Mouse (Mus musculus) testis, postnatal 14 days (tissue): ENCODE measurements around the gene Gabrr3.
"Not testable (repeated sequence)": the region's sequence is repeated elsewhere in the genome, so short reads cannot be mapped to it uniquely, and the experiment has no call there.

Experiments
- DNase-seq: peaks from one replicate; pipeline ENCODE4 v3.0.0; 2021; ENCODE audit warnings: low spot score

The Gabrr3 gene

DNA sequence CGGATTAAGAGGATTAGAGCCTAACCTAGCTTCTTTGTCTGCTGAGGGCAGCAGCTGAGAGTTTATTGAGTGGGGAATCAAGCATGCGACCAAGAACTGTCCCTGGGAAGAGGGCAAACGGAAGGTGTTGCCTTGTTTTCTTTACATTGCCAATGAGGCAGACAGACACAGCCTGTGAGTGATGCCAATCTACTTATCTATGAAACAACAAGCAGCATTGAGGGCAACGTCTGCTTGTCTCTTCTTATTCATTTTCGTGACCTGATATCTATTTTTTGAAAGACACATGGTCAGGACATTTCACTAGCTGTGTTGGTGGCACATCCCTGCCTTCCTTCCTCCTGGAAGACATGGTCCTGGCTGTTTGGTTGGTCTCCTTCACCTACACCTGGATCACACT lies at the start of gene Gabrr3:
Gene Gabrr3 (plus strand): TSS at position 301 of the 400 bp plus-strand sequence.
- no peak for DNase-seq

- DNase-seq: no peak
Measured at GRCm38 (mm10) chr16:59363893-59364292, 43.2 kb upstream of the Gabrr3 start, which contains the start of gene Olfr209. Gene Olfr209 (minus strand): TSS chr16:59363993.

- no peak for DNase-seq
Measured at GRCm38 (mm10) chr16:59393300-59393699, 13.8 kb upstream of the Gabrr3 start.

- DNase-seq: no peak
Measured at GRCm38 (mm10) chr16:59401102-59401501, 6.0 kb upstream of the Gabrr3 start.

GRCm38 (mm10) chr16:59401985-59402384 lies 5.1 kb upstream of the Gabrr3 start:
- no peak for DNase-seq

DNA sequence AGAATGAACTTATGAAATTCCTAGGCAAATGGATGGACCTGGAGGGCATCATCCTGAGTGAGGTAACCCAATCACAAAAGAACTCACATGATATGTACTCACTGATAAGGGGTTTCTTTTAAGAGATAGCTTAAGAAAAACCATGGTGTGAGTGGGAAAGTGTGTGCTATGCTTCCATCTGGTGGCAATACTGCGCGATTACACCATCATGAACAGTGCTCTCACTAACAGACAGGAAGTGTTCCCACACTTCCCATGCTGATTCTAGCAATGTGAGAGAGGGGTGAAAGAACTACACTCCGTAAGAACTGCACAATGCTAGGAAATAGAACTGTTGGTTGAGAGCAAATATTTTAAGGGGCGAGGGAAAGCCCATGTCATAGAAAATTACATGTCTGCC lies 3.4 kb upstream of the Gabrr3 start:
- DNase-seq: no peak

GRCm38 (mm10) chr16:59404798-59405197 lies 2.3 kb upstream of the Gabrr3 start:
- no peak for DNase-seq

- DNase-seq: no peak
Measured at GRCm38 (mm10) chr16:59409341-59409748, 2.2 kb downstream of the Gabrr3 start.

- DNase-seq: no peak
Measured at GRCm38 (mm10) chr16:59409800-59410199, 2.7 kb downstream of the Gabrr3 start.

DNA sequence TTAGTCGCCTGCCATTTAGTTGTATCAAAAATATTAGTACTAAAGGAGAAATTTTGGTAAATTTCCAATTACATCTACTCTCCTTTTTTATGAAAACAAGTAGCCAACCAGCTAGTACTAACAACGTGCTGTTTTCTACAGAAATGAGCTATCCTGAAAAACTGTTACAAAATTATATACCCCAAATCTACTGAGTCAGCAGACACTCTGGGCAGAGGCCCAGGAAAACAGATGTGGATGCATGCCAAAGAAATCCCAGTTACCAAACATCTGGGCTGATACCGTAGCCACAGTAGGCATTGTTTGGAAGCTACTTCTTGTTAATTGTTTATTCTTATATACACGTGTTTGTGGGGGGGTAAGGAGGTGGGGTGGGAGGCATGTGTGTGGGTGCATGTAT lies 6.3 kb downstream of the Gabrr3 start:
- DNase-seq: peak; percentile 12

- no peak for DNase-seq
Measured at GRCm38 (mm10) chr16:59420237-59420866, 13.2 kb downstream of the Gabrr3 start.

DNA sequence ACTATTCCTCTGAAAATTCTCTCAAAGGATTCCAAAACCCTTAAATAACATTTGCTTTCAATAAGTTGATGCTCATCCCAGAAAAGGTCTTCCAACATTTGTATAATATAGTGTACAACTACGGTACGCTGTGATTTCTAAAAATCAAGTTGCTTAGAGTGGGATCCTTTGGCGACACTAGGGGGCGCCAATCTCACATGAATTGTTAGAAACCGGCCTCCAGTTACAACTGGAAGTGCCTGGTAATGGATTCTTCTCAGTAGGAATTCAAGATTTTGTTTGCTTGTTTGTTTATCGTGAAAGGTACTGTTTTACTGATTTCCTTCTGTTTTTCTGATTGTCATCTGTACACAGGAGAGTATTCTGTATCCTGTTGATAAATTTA lies 13.7 kb downstream of the Gabrr3 start:
- DNase-seq: peak; percentile 34

GRCm38 (mm10) chr16:59421571-59422345 lies 14.6 kb downstream of the Gabrr3 start:
- peak; percentile 11 for DNase-seq

DNA sequence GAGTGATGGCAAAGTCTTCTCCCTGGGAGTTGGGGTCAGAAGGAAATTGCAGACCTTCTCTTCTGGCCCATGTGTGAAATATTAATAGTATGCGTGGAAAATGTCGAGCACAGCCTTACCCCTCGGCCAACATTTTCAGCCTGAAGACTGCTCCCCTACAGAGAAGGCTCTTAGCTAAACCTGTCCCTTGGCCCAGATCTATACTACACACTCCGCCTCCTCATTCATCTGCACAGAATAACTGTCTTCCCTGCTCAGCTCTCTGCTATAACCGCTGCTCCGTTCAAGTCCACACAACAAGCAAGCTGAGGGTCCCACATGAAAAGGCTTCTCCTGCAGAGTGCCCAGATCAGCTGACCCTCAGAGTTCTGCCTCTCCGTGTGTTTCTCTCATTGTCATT lies 20.8 kb downstream of the Gabrr3 start:
- no peak for DNase-seq

DNA sequence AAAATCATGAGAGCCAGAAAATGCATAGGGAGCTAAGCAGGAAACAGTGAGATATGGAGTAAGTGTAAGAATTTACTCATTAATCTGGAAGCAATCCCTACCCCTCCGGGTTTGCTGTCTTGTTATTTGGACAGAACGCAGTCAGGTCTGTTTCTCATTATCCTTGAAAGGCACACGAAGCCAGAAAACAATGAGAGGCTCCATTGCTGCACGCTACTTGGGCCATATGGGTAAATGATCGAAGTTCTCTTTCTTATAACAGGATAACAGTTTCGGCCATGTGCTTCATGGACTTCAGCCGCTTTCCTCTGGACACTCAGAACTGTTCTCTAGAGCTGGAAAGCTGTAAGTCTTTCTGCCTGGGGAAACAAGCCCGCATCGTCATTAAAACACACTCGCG lies 26.0 kb downstream of the Gabrr3 start:
- no peak for DNase-seq

DNA sequence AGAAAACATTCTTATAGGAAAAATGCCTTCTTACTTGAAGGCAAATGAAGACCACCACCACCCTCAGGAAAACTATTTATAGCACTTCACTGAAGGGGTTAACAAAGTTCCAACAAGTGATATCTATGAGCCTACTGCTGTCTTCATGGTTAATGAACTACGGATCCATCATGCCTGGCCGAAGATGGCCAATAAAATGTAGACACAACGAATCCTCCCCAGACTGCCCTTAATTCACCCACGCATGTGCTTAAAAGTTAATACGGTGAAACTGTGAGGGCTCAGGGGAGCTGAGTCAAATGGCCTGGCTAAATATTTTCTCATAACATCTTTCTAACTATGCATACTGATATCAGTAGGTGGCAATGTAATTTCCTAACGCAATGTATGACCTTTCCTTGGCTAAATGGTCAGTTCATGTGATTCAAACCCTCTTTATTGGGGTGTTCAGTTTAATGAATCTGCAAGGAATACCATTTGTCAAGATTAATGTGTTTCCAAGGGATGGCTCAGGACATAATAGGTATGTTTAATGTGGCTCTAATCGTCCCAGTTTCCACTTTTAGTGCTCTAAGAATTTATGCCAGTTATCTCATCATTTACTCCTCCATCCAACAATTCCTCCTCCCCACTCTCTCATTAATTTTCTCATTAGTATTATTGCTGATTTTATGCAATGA lies 37.9 kb downstream of the Gabrr3 start:
- DNase-seq: no peak

- no peak for DNase-seq
Measured at GRCm38 (mm10) chr16:59448181-59448580, 41.0 kb downstream of the Gabrr3 start.

DNA sequence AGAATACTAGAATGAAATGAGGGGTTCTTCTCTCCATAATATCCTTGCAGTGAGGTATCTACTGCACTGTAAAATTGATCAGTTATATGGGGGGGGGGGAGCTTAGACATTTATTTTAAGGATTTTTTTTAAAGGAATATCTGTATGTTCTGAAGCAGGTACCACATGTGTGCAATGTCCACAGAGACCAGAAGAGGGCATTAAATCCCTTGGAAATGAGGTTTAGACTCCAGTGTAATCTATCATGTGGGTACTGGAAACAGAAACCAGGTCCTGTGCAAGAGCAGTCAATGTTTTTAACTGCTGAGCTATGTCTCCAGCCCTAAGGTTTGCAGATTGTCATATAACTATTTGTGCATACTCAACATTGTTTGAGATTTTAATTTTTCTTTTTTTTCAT lies 42.0 kb downstream of the Gabrr3 start:
- no peak for DNase-seq

DNA sequence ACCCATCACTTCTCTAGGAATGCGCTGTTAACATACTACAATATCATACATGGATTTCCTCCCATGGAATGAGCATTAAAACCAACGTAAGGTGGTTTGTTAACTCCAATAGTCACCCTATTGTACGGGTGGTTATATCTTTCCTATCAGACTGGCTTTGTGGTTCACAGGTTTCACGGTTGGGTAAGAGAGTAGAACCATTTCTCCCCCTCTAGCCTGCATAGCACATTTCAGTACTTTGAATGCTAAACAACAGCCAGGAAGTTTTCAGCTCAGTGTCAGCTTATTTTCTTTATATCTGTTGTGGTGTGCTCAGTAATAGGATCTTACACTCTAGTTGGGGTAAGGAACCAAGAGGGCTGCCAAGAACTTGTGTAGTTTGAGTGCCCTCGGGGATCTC lies 44.7 kb downstream of the Gabrr3 start:
- no peak for DNase-seq

DNA sequence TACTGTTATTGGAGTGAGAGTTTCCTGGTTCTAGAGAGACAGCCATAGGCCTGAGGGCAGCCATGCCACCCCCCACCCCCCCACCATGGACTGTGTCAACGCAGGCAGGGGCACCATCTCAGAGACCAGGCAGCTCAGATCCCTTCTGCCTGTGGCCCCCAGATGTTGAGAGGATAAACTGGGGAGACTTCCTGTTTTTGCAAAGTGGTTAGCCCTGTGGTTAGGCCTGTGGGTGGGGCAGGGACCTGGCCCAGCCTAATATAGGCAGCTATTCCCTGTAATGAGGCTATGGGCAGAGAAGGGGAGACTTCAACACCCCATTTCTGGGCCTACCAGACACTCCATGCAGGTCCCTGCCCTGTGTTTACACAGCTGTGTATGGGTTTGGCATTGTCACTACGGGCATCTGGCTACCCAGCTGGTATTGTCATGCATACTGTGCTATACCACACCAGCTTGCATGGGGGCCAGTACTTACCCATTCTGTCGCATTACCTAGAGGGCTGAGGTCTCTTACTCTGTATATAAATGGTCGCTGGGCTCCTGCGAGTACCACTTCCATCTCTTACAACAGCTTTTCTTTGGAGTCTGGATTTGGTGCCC lies 52.2 kb downstream of the Gabrr3 start:
- not testable (repeated sequence) for DNase-seq

- DNase-seq: no peak
Measured at GRCm38 (mm10) chr16:59463567-59463966, 56.4 kb downstream of the Gabrr3 start.

DNA sequence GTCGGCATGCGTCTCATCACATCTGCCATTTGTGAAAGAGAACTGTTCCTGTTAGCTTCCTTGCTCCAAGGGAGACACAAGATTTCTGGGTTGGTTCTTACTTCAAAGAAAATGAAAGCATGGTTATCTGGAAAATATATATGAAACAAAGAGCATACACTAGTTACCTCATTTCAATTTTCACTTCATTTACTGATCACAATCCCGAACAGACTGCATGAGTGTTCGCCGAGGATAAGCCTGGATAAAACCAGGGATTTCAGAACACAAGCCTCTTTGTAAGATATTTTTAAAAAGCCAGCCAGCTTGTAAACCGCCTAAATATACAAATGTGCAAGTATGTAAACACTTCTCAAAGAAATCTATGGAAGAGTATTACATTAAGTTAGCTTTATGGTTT lies 56.8 kb downstream of the Gabrr3 start:
- no peak for DNase-seq

DNA sequence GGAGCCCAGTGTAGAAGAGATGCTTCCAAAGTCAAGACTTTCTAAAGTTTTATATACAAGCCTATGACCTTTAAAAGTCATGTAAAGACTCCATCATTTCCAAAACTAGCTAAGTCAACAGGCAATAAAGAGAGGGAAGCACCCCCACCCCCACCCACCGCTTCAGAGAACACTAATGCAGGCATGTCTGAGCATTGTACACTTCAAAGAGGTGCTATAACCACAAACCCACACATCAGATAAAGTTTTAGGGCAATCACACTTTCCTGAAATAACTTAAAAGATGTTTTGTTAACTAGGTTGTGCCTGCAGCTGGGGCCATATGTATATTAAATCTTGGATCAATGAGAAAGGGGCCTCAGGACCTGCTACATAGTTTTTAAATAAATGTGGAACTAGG lies 62.7 kb downstream of the Gabrr3 start:
- DNase-seq: no peak
